Mouse (Mus musculus) neutrophil, adult 83 days (primary cell): ENCODE data around the gene Ccm2l. TPM values are rescaled to one million over a fixed set of nuclear protein-coding genes. Genes with fewer than 3 reads are reported as not detected.

ENCODE experiments used
- total RNA-seq, 2 experiments: library from RNA; stranded (reverse); gene quantifications; one replicate each; pipeline ENCODE4 v1.2.4; 2023

The Ccm2l gene
- 1 to 10 TPM; 1.3 to 1.4 TPM for total RNA-seq

GRCm38 (mm10) chr2:153065747-153066508 is at the start of gene Ccm2l:
Ccm2l (plus strand) TSS chr2:153065955.

GRCm38 (mm10) chr2:153031126-153032082 is 34.4 kb upstream of the Ccm2l start, which contains the start of gene Xkr7:
Xkr7 (plus strand) TSS chr2:153031852.

GRCm38 (mm10) chr2:153108313-153109264 is 42.8 kb downstream of the Ccm2l start, which contains the start of gene Hck:
Hck (plus strand) TSS chr2:153108468.

Other genes with a start within 250 kb of the Ccm2l start
- gene Bcl2l1, start 234.2 kb upstream of the Ccm2l start, total RNA-seq = 10 to 100 TPM; 23.5 to 26.7 TPM
- gene Tpx2, start 218.0 kb upstream of the Ccm2l start, total RNA-seq = 10 to 100 TPM; 56.2 to 59.7 TPM
- gene Mylk2, start 154.6 kb upstream of the Ccm2l start, total RNA-seq = not detected
- not detected for gene Foxs1, start 132.7 kb upstream of the Ccm2l start, total RNA-seq
- not detected for gene Dusp15, start 114.3 kb upstream of the Ccm2l start, total RNA-seq
- gene Ttll9, start 103.5 kb upstream of the Ccm2l start, total RNA-seq = not detected
- 10 to 100 TPM; 14.9 to 16.5 TPM for gene Pdrg1, start 50.5 kb upstream of the Ccm2l start, total RNA-seq
- gene Xkr7, start 34.1 kb upstream of the Ccm2l start, total RNA-seq = not detected
- gene Hck, start 42.5 kb downstream of the Ccm2l start, total RNA-seq = 100 to 1,000 TPM; 205 to 228 TPM
- 10 to 100 TPM; 78.1 to 88.5 TPM for gene Tm9sf4, start 95.3 kb downstream of the Ccm2l start, total RNA-seq
- gene Tspyl3, start 159.5 kb downstream of the Ccm2l start, total RNA-seq = 1 to 10 TPM; 5.0 to 5.7 TPM
- gene Plagl2, start 175.5 kb downstream of the Ccm2l start, total RNA-seq = 10 to 100 TPM; 32.9 to 34.9 TPM
- gene Pofut1, start 175.6 kb downstream of the Ccm2l start, total RNA-seq = 10 to 100 TPM; 20.7 to 21.7 TPM
- gene Kif3b, start 225.5 kb downstream of the Ccm2l start, total RNA-seq = 10 to 100 TPM; 31.3 to 35.4 TPM